Mouse (Mus musculus) lung, postnatal 0 days (tissue): Measurements from ENCODE around the gene Fstl3. TPM values are rescaled to one million over a fixed set of nuclear protein-coding genes. Genes with fewer than 3 reads are reported as not detected.

Experiments used
- ATAC-seq: fragments of 200-750 bp; cut with Nextera tagmentation; 2 replicates; pipeline ENCODE4 v1.8.0; 2017; ENCODE audit warnings: moderate library complexity
- DNase-seq: peaks from one replicate; pipeline ENCODE4 v3.0.0-alpha.2; 2016; ENCODE audit warnings: low spot score
- H3K27ac ChIP-seq: fragments of 300-500 bp; sonication (generic); 2 replicates; pipeline ENCODE4 v1.5.1; 2014; ENCODE audit warnings: antibody characterized with exemption, mild to moderate bottlenecking, low read length, mixed read lengths
- H3K27me3 ChIP-seq: fragments of 300-500 bp; sonication (generic); replicated peaks from 2 replicates; pipeline ENCODE4 v1.6.1; 2014; ENCODE audit warnings: low read length, mixed read lengths; ENCODE audit not compliant: insufficient read depth
- H3K36me3 ChIP-seq: fragments of 300-500 bp; sonication (generic); 2 replicates; pipeline ENCODE4 v1.6.1; 2014; ENCODE audit warnings: low read length, mixed read lengths; ENCODE audit not compliant: insufficient read depth
- H3K4me1 ChIP-seq: fragments of 300-500 bp; sonication (generic); 2 replicates; pipeline ENCODE4 v1.6.1; 2014; ENCODE audit warnings: antibody characterized with exemption, low read depth, low read length, mixed read lengths; ENCODE audit not compliant: insufficient read depth
- H3K4me2 ChIP-seq: fragments of 300-500 bp; sonication (generic); replicated peaks from 2 replicates; pipeline ENCODE4 v1.6.1; 2014; ENCODE audit warnings: low read depth, mild to moderate bottlenecking, low read length, moderate library complexity, mixed read lengths
- H3K4me3 ChIP-seq: fragments of 300-500 bp; sonication (generic); 2 replicates; pipeline ENCODE4 v1.5.1; 2014; ENCODE audit warnings: low read depth, low read length
- H3K9ac ChIP-seq: fragments of 300-500 bp; sonication (generic); replicated peaks from 2 replicates; pipeline ENCODE4 v1.6.1; 2014; ENCODE audit warnings: low read depth, mild to moderate bottlenecking
- H3K9me3 ChIP-seq: fragments of 300-500 bp; sonication (generic); 2 replicates; pipeline ENCODE4 v1.6.1; 2016; ENCODE audit warnings: low read length, mixed read lengths
- CTCF ChIP-seq: IDR thresholded peaks from 2 replicates; pipeline ENCODE4 v1.5.1; 2016; ENCODE audit warnings: antibody characterized with exemption, mild to moderate bottlenecking
- EP300 ChIP-seq: IDR thresholded peaks from 2 replicates; pipeline ENCODE4 v1.6.1; 2016; ENCODE audit warnings: antibody characterized with exemption, mild to moderate bottlenecking, control low read depth
- WGBS: fragments of 180-500 bp; shearing (Covaris S2); extraction: QIAGEN DNeasy Blood & Tissue Kit; methylation state at CpG from one replicate; pipeline ENCODE4 v1.1.7; 2014; 5-methylcytosine and 5-hydroxymethylcytosine counted together
- polyA plus RNA-seq: library from polyadenylated mRNA; unstranded; fragments of >200 nt; fragmentation: Nextera tagmentation; extraction: Ambion mirVana; gene quantifications from 2 replicates; pipeline ENCODE4 v1.2.1, GENCODE M21; 2015

The Fstl3 gene
- polyA plus RNA-seq, 1 experiment from 2014 or later = 39.9 TPM

GRCm38 (mm10) chr10:79795905-79796304 lies 18.8 kb downstream of the Fstl3 start:
- Histone ChIP-seq H3K36me3 (no peaks in the 10 kb centered on the region), H3K4me2 (no peak overlapping the region), H3K4me1 (peaks cover 10% of the 10 kb centered on the region; the same call in 1 of the 2 replicates), H3K27me3 (no peaks in the 10 kb centered on the region), H3K4me3 (no peak overlapping the region), H3K27ac (no peak overlapping the region), H3K9me3 (no peaks in the 10 kb centered on the region), H3K9ac (no peak overlapping the region)
- no peak for ATAC-seq
- WGBS = 97% methylated on average over 3 of the region's 3 CpGs
- no peak for TF ChIP-seq EP300
- TF ChIP-seq CTCF = peak; percentile 10; the same call in 1 of the 2 replicates
- DNase-seq = no peak

GRCm38 (mm10) chr10:79797326-79797725 lies 20.3 kb downstream of the Fstl3 start:
- 49% methylated on average over 15 of the region's 15 CpGs for WGBS
- Histone ChIP-seq H3K4me1 (peaks cover 10% of the 10 kb centered on the region; the same call in 1 of the 2 replicates), H3K9ac (no peak overlapping the region), H3K4me3 (no peak overlapping the region), H3K9me3 (no peaks in the 10 kb centered on the region), H3K4me2 (no peak overlapping the region), H3K27me3 (no peaks in the 10 kb centered on the region), H3K36me3 (no peaks in the 10 kb centered on the region), H3K27ac (no peak overlapping the region)
- no peak for ATAC-seq
- no peak for TF ChIP-seq EP300
- TF ChIP-seq CTCF = no peak
- no peak for DNase-seq

GRCm38 (mm10) chr10:79798289-79798928 lies 21.3 kb downstream of the Fstl3 start:
- 85% methylated on average over 12 of the region's 12 CpGs for WGBS
- Histone ChIP-seq H3K27ac (no peak overlapping the region), H3K4me3 (no peak overlapping the region), H3K9ac (no peak overlapping the region), H3K27me3 (no peaks in the 10 kb centered on the region), H3K36me3 (no peaks in the 10 kb centered on the region), H3K4me2 (no peak overlapping the region), H3K9me3 (no peaks in the 10 kb centered on the region), H3K4me1 (peaks cover 10% of the 10 kb centered on the region; the same call in 1 of the 2 replicates)
- ATAC-seq (no peak), DNase-seq (no peak)
- TF ChIP-seq CTCF = no peak
- TF ChIP-seq EP300 = no peak

GRCm38 (mm10) chr10:79800508-79800907 lies 23.4 kb downstream of the Fstl3 start:
- ATAC-seq = no peak
- no peaks in the 10 kb centered on the region for H3K27me3 ChIP-seq
- no peak for DNase-seq
- H3K36me3 ChIP-seq = no peaks in the 10 kb centered on the region
- no peak overlapping the region for H3K27ac ChIP-seq
- H3K4me3 ChIP-seq = no peak overlapping the region
- no peaks in the 10 kb centered on the region for H3K9me3 ChIP-seq
- H3K4me2 ChIP-seq = no peak overlapping the region
- no peaks in the 10 kb centered on the region for H3K4me1 ChIP-seq
- 84% methylated on average over 11 of the region's 11 CpGs for WGBS
- TF ChIP-seq EP300 (no peak), CTCF (no peak)
- no peak overlapping the region for H3K9ac ChIP-seq

GRCm38 (mm10) chr10:79801837-79802236 lies 24.8 kb downstream of the Fstl3 start:
- H3K4me1 ChIP-seq = no peaks in the 10 kb centered on the region

GRCm38 (mm10) chr10:79802331-79802971 lies 25.4 kb downstream of the Fstl3 start:
- no peak overlapping the region for H3K4me3 ChIP-seq
- peak; percentile 70 for ATAC-seq
- no peak overlapping the region for H3K27ac ChIP-seq
- H3K36me3 ChIP-seq = no peaks in the 10 kb centered on the region
- no peak overlapping the region for H3K9ac ChIP-seq
- TF ChIP-seq EP300 (no peak), CTCF (no peak)
- no peaks in the 10 kb centered on the region for H3K27me3 ChIP-seq
- DNase-seq = peak; percentile 60
- H3K4me2 ChIP-seq = no peak overlapping the region
- no peaks in the 10 kb centered on the region for H3K4me1 ChIP-seq
- WGBS = 46% methylated on average over 11 of the region's 11 CpGs
- H3K9me3 ChIP-seq = no peaks in the 10 kb centered on the region

More at GRCm38 (mm10) chr10:79801837-79802236, 24.8 kb downstream of the Fstl3 start:
- Histone ChIP-seq H3K9me3 (no peaks in the 10 kb centered on the region), H3K27me3 (no peaks in the 10 kb centered on the region), H3K27ac (no peak overlapping the region), H3K4me2 (no peak overlapping the region), H3K4me3 (no peak overlapping the region), H3K9ac (no peak overlapping the region), H3K36me3 (no peaks in the 10 kb centered on the region)
- DNase-seq (no peak), ATAC-seq (no peak)
- TF ChIP-seq EP300 (no peak), CTCF (no peak)
- WGBS = 48% methylated on average over 3 of the region's 3 CpGs
